Mouse (Mus musculus) erythroblast, embryonic 14.5 days (primary cell): ENCODE results near the gene Thy1.

Experiments
- GATA1 ChIP-seq: IDR thresholded peaks from 2 replicates; pipeline ENCODE4 v1.6.1; 2012; ENCODE audit warnings: low read length, inconsistent platforms, mixed read lengths
- TAL1 ChIP-seq: IDR thresholded peaks from 3 replicates; pipeline ENCODE4 v1.6.1; 2012; ENCODE audit warnings: low read length, inconsistent platforms, mixed read lengths

- TF ChIP-seq TAL1 (no peak), GATA1 (no peak)
These were observed 30.4 kb upstream of the Thy1 start for GRCm38 (mm10) chr9:44012761-44013301.
